Mouse (Mus musculus): Measurements from ENCODE around the gene Snap29.

The Snap29 gene

DNA sequence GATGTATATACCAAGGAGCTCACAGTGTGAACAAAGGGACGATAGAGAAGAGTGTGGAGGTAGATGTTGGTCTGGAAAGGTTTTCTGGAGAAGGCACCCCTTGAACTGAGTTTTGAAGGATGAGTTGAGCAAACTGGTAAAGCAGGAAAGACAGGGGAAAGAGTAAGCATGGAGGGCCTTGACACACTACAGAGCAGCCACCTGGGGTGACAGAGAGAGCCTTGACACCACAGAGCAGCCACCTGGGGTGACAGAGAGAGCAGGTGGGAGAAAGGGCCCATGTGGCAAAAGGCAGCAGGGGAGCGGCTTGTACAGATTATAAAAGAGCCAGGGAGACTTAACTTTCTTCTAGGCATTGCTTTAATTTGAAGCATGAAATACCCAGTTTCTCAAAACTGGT, 69.0 kb downstream of the Snap29 start:
- no peak for DNase-seq

GRCm38 (mm10) chr16:17475326-17475725, 69.5 kb downstream of the Snap29 start:
- no peak for DNase-seq

DNA sequence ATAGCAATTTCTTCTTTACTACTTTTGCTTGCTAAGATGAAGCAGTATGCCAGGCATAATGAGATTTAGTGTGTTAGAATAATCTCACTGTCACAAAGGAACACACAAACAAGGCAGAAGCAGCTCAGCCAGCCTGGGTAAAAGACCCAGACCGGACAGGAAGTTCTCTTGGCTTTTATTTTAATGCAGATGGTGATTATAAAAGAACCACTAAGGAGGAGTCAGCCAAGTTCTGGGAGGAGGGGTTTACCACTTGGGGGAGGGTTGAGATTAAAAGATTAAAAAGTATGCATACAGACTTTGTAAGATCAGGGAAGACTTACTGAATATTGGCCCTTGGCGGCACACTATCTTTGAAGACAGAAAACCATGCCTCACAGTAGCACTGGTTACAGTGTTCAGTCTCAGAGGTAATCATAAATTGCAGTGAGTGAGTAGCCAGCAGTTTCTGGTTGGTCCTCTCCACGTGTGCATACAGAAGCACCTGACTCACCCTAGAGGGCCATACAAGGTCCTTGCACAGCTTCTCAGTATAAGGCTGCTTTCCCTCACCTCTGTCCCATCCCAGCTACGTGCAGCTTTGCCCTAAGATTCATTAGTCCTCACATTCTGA, 72.7 kb downstream of the Snap29 start:
- no peak for DNase-seq

All from lung, postnatal 36 days (tissue).